Mouse (Mus musculus) stomach, postnatal 0 days (tissue): Measurements from ENCODE around the gene Mien1.
A peak's percentile ranks its signal among the peaks of the same experiment; 100 is the strongest.

Experiments
- CTCF ChIP-seq: IDR thresholded peaks from 2 replicates; pipeline ENCODE4 v1.5.1; 2016; ENCODE audit warnings: antibody characterized with exemption, low read depth, mild to moderate bottlenecking, moderate library complexity
- EP300 ChIP-seq: optimal IDR thresholded peaks from 2 replicates; pipeline ENCODE3; 2016; ENCODE audit warnings: antibody characterized with exemption

- TF ChIP-seq CTCF: peak; percentile 98
- no peak for TF ChIP-seq EP300
Measured at GRCm38 (mm10) chr11:98438331-98439158, at the start of gene Mien1.
